Mouse (Mus musculus): ENCODE results near the gene Abcc3.

GRCm38 (mm10) chr11:94355521-94356217 is 37.1 kb downstream of the Abcc3 start:
- no peak for TF ChIP-seq CTCF (IDR thresholded peaks at IDR 0.05)
- TF ChIP-seq EP300 (IDR thresholded peaks at IDR 0.05) = no peak
